Mouse (Mus musculus) C2C12 (cell line): ENCODE measurements around the gene Dpt.

ENCODE experiments used
- CTCF ChIP-seq: IDR thresholded peaks from one replicate; pipeline ENCODE4 v1.5.1; 2011; ENCODE audit not compliant: control insufficient read depth, insufficient read depth, insufficient read length
- MYOD1 ChIP-seq: IDR thresholded peaks from one replicate; pipeline ENCODE4 v1.6.1; 2011; ENCODE audit warnings: low read depth; ENCODE audit not compliant: control insufficient read depth, insufficient read length

GRCm38 (mm10) chr1:164787771-164788170 is 8.7 kb upstream of the Dpt start:
- TF ChIP-seq CTCF (no peak), MYOD1 (no peak)
